ENCODE assay signal across 11 mouse cellular contexts in genomic region chr5:37655208-37655607, GRCm38 (mm10).
"Had no signal": no experiment of that assay in that cellular context is flagged by ENCODE, and none has a peak within 500 bp of the region (broad histone marks: within the 10 kb centered on the region; RNA-seq: fewer than 3 reads in every experiment).

No protein-coding gene starts in this region.

- H3K4me1 ChIP-seq: limb, embryonic 13.5 days had no signal

- H3K36me3 ChIP-seq: limb, embryonic 13.5 days; midbrain, embryonic 13.5 days had no signal

- DNase-seq: kidney, adult 8-10 months; kidney, postnatal 36 days; left cerebral cortex, postnatal 4 days; lung, adult 18-20 months; right cerebral cortex, postnatal 14 days; thymus, postnatal 4 days had no signal

- H3K27me3 ChIP-seq: limb, embryonic 13.5 days; midbrain, embryonic 13.5 days had no signal

- H3K9me3 ChIP-seq: limb, embryonic 13.5 days; midbrain, embryonic 13.5 days had no signal

- ATAC-seq: midbrain, embryonic 13.5 days had no signal

- H3K27ac ChIP-seq: kidney, postnatal 0 days; limb, embryonic 13.5 days; liver, embryonic 14.5 days; midbrain, embryonic 13.5 days; stomach, postnatal 0 days had no signal

- H3K4me2 ChIP-seq: limb, embryonic 13.5 days; midbrain, embryonic 13.5 days had no signal

- H3K4me3 ChIP-seq: limb, embryonic 13.5 days; midbrain, embryonic 13.5 days had no signal

- H3K9ac ChIP-seq: limb, embryonic 13.5 days; liver, embryonic 14.5 days; midbrain, embryonic 13.5 days had no signal
